Mouse (Mus musculus) heart, adult 2 months (tissue): Measurements from ENCODE around the gene Dnah14. TPM values are rescaled to one million over a fixed set of nuclear protein-coding genes. Genes with fewer than 3 reads are reported as not detected.

Experiments
- DNase-seq, 2 experiments: peaks; one replicate each; pipeline ENCODE4 v3.0.0; 2021
- H3K27ac ChIP-seq: fragments of 200-600 bp; 2 replicates; pipeline ENCODE4 v1.8.1; 2022
- H3K27me3 ChIP-seq: fragments of 200-500 bp; 2 replicates; pipeline ENCODE4 v1.6.1; 2012; ENCODE audit warnings: mild to moderate bottlenecking, low read length, inconsistent platforms, mixed read lengths; ENCODE audit not compliant: control insufficient read depth, insufficient read depth
- H3K36me3 ChIP-seq: fragments of 200-500 bp; 2 replicates; pipeline ENCODE4 v1.6.1; 2012; ENCODE audit warnings: low read length, inconsistent platforms; ENCODE audit not compliant: control insufficient read depth, insufficient read depth
- H3K4me1 ChIP-seq: fragments of 200-500 bp; 2 replicates; pipeline ENCODE4 v1.6.1; 2011; ENCODE audit warnings: low read length; ENCODE audit not compliant: control insufficient read depth, insufficient read depth
- H3K4me3 ChIP-seq: fragments of 200-600 bp; 2 replicates; pipeline ENCODE4 v1.8.1; 2022
- H3K79me2 ChIP-seq: fragments of 200-500 bp; replicated peaks from 2 replicates; pipeline ENCODE4 v1.6.1; 2012; ENCODE audit warnings: mild to moderate bottlenecking, inconsistent platforms, low read length, moderate library complexity, mixed read lengths; ENCODE audit not compliant: control insufficient read depth, insufficient read depth
- H3K9ac ChIP-seq: fragments of 200-500 bp; 2 replicates; pipeline ENCODE4 v1.6.1; 2012; ENCODE audit warnings: low read depth, mild to moderate bottlenecking, control low read depth, inconsistent platforms, low read length, mixed read lengths
- CTCF ChIP-seq: fragments of 200-600 bp; IDR thresholded peaks from 2 replicates; pipeline ENCODE4 v1.8.1; 2022; ENCODE audit warnings: antibody characterized with exemption, mild to moderate bottlenecking, moderate library complexity
- EP300 ChIP-seq: fragments of 200-500 bp; IDR thresholded peaks from 2 replicates; pipeline ENCODE4 v1.6.1; 2011; ENCODE audit warnings: low read depth, low read length, control low read depth; ENCODE audit not compliant: insufficient read depth
- POLR2A ChIP-seq: fragments of 200-500 bp; IDR thresholded peaks from 2 replicates; pipeline ENCODE4 v1.6.1; 2011; ENCODE audit warnings: mild to moderate bottlenecking, low read depth, low read length, control low read depth; ENCODE audit not compliant: insufficient read depth
- WGBS: fragments of 180-500 bp; shearing (Covaris S2); methylation state at CpG from one replicate; pipeline ENCODE4 v1.1.7; 2018; 5-methylcytosine and 5-hydroxymethylcytosine counted together
- intact Hi-C: fragments of 180-260 bp; cut with DNase I; formaldehyde crosslinking; loops from one replicate; pipeline ENCODE4 v1.15.1; 2025
- polyA plus RNA-seq: library from polyadenylated mRNA; depleted of rRNA; stranded (reverse); fragments of >200 nt; gene quantifications from 2 replicates; pipeline ENCODE4 v1.2.3, GENCODE M21; 2012; rRNA removed
- total RNA-seq, 2 experiments: library from RNA; stranded (reverse); gene quantifications; 2 replicates each; pipeline ENCODE4 v1.2.3; 2021

Dnah14 gene
- total and polyA plus RNA-seq, 3 experiments = not detected

DNA sequence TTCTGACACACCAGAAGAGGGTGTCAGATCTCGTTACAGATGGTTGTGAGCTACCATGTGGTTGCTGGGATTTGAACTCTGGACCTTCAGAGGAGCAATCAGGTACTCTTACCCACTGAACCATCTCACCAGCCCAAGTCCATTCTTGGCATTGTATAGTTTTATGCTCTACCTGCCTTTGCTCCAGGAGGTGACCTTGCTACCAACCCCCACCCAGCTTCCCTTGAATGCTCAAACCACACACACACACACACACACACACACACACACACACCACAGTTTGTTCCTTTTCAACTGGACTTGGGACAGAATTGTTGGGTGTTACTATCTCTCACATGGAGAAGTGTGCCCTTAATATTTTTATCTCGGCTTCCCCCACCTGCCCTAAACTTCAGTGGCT is 280.0 kb downstream of the Dnah14 start:
- H3K4me1 ChIP-seq = peaks cover 8% of the 10 kb centered on the region
- no peak overlapping the region for H3K27ac ChIP-seq
- H3K79me2 ChIP-seq = no peaks in the 10 kb centered on the region
- no peak for DNase-seq
- no peak overlapping the region for H3K4me3 ChIP-seq
- no peak overlapping the region for H3K9ac ChIP-seq
- 94% methylated on average over 2 of the region's 2 CpGs for WGBS
- intact Hi-C loops = no loop called here
- no peaks in the 10 kb centered on the region for H3K36me3 ChIP-seq
- no peaks in the 10 kb centered on the region for H3K27me3 ChIP-seq
- TF ChIP-seq CTCF (no peak), EP300 (no peak), POLR2A (no peak)

- no peak overlapping the region for H3K9ac ChIP-seq
- H3K79me2 ChIP-seq = no peaks in the 10 kb centered on the region
- intact Hi-C loops = loop anchor here (2.0 to 5.0 kb wide), 2 partner anchors 18 to 68 kb away; partner anchors contain the start of gene Lbr
- peak; percentile 79 to 91 for DNase-seq
- H3K4me3 ChIP-seq = no peak overlapping the region
- WGBS = 18% methylated on average over 5 of the region's 5 CpGs
- H3K4me1 ChIP-seq = peaks cover 1% of the 10 kb centered on the region; the same call in 1 of the 2 replicates
- TF ChIP-seq CTCF (no peak), EP300 (peak; percentile 97), POLR2A (peak; percentile 75)
- no peaks in the 10 kb centered on the region for H3K36me3 ChIP-seq
- H3K27ac ChIP-seq = peak overlapping the region; percentile 81
- H3K27me3 ChIP-seq = no peaks in the 10 kb centered on the region
These were observed 284.3 kb downstream of the Dnah14 start for GRCm38 (mm10) chr1:181860659-181861058.

DNA sequence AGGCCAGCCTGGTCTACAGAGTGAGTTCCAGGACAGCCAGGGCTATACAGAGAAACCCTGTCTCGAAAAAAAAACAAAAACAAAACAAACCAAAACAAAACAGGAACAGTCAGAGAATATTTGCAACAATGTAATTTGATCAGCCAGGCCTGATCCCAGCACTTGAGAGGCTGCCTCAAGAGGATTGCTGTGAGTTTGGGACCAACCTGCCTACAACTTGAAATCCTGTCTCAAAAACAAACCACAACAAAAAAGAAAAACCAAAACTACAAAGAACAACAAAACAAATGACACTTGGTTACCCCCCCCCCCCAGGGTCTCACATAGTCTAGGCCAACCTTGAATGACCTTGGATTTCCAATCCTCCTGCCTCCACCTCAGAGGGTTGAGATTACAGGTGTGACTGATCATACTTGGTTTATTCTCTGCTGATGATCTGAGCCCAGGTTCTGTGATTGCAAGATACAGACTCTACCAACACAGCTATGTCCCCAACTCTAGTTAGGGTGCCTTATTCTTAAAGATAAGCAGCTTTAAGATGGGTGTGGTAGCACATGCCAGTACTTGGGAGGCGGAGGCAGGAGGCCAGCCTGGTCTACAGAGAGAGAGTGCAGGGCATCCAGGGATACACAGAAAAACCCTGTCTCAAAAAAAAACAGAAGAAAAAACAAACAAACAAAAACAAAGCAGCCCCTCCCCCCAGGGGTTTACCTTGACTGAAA is 285.0 kb downstream of the Dnah14 start:
- peak overlapping the region; percentile 81 for H3K27ac ChIP-seq
- H3K27me3 ChIP-seq = no peaks in the 10 kb centered on the region
- intact Hi-C loops = loop anchor here (2.0 to 5.0 kb wide), 2 partner anchors 19 to 69 kb away; partner anchors contain the start of gene Lbr
- no peak for DNase-seq
- H3K36me3 ChIP-seq = no peaks in the 10 kb centered on the region
- H3K9ac ChIP-seq = no peak overlapping the region
- peaks cover 1% of the 10 kb centered on the region; the same call in 1 of the 2 replicates for H3K4me1 ChIP-seq
- H3K79me2 ChIP-seq = no peaks in the 10 kb centered on the region
- TF ChIP-seq POLR2A = no peak
- TF ChIP-seq CTCF = no peak
- no peak for TF ChIP-seq EP300
- WGBS = 86% methylated on average over 2 of the region's 2 CpGs
- no peak overlapping the region for H3K4me3 ChIP-seq

GRCm38 (mm10) chr1:181862676-181863374 is 286.5 kb downstream of the Dnah14 start:
- Histone ChIP-seq H3K27ac (no peak overlapping the region), H3K4me1 (peaks cover 1% of the 10 kb centered on the region; the same call in 1 of the 2 replicates), H3K79me2 (no peaks in the 10 kb centered on the region), H3K4me3 (no peak overlapping the region), H3K27me3 (no peaks in the 10 kb centered on the region), H3K36me3 (no peaks in the 10 kb centered on the region), H3K9ac (no peak overlapping the region)
- 83% methylated on average over 16 of the region's 16 CpGs for WGBS
- no peak for TF ChIP-seq EP300
- no peak for TF ChIP-seq CTCF
- TF ChIP-seq POLR2A = no peak
- DNase-seq = no peak
- intact Hi-C loops = loop anchor here (5.0 kb wide), 1 partner anchor 71 kb away; no protein-coding TSS in a partner anchor

DNA sequence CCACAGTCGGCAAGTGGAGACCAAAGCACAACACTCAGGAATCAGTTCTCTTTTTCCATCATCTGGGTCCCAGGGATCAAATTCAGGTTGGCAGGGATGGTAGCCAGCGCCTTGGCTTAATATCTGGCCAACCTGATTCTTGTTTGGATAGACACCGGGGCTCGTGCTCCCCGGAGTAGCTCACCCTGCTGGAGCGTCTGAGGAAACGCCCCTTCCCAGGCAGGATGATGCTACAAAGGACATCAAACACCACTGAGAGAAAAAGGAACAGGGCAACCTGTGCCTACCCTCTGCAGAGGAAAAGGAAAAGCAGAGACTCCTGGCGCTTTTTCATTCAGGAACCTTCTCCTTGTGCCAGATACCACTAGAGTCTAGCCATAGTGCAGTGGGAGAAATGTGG is 287.1 kb downstream of the Dnah14 start:
- 50% methylated on average over 8 of the region's 8 CpGs for WGBS
- intact Hi-C loops = loop anchor here (5.0 kb wide), 1 partner anchor 71 kb away; no protein-coding TSS in a partner anchor
- H3K27ac ChIP-seq = no peak overlapping the region
- no peaks in the 10 kb centered on the region for H3K27me3 ChIP-seq
- H3K4me3 ChIP-seq = no peak overlapping the region
- no peaks in the 10 kb centered on the region for H3K36me3 ChIP-seq
- H3K9ac ChIP-seq = no peak overlapping the region
- H3K79me2 ChIP-seq = no peaks in the 10 kb centered on the region
- peaks cover 1% of the 10 kb centered on the region; the same call in 1 of the 2 replicates for H3K4me1 ChIP-seq
- no peak for TF ChIP-seq EP300
- no peak for DNase-seq

Other genes with a start within 250 kb of the Dnah14 start
- gene Cnih3, start 223.9 kb upstream of the Dnah14 start, total RNA-seq = not detected
- gene Cnih3, start 223.9 kb upstream of the Dnah14 start, polyA plus RNA-seq = 0.04 TPM in 1 of 2 replicates, not detected in the other
- not detected for gene Ccdc121, start 65.1 kb upstream of the Dnah14 start, total RNA-seq
- 0.06 TPM in 1 of 2 replicates, not detected in the other for gene Ccdc121, start 65.1 kb upstream of the Dnah14 start, polyA plus RNA-seq